Mouse (Mus musculus): ENCODE results near the gene Cped1. TPM values are rescaled to one million over a fixed set of nuclear protein-coding genes. Genes with fewer than 3 reads are reported as not detected.
"Not testable (repeated sequence)": the region's sequence is repeated elsewhere in the genome, so short reads cannot be mapped to it uniquely, and the experiment has no call there.

The Cped1 gene
- polyA plus RNA-seq, 1 experiment from 2014 or later = 4.9 TPM

- peak; percentile 84 for ATAC-seq (ENCODE audit: low FRiP score, low TSS enrichment)
- H3K4me3 ChIP-seq (replicated peaks; ENCODE audit: low read depth, low read length) = no peak overlapping the region
- no peaks in the 10 kb centered on the region for H3K36me3 ChIP-seq (ENCODE audit: control insufficient read depth, insufficient read depth, low read length)
- peak overlapping the region; percentile 21; the same call in 1 of the 2 replicates for H3K4me2 ChIP-seq (ENCODE audit: low read length)
- H3K27me3 ChIP-seq (ENCODE audit: control insufficient read depth, insufficient read depth, low read length) = no peaks in the 10 kb centered on the region
- H3K4me1 ChIP-seq (ENCODE audit: control insufficient read depth, insufficient read depth, low read length) = no peaks in the 10 kb centered on the region
- H3K27ac ChIP-seq (replicated peaks; ENCODE audit: low read depth, low read length) = no peak overlapping the region
- H3K9ac ChIP-seq (replicated peaks; ENCODE audit: low read length) = no peak overlapping the region; the same call in 1 of the 2 replicates
- no peaks in the 10 kb centered on the region for H3K9me3 ChIP-seq (ENCODE audit: control insufficient read depth, low read length)
- WGBS = 37% methylated on average over 12 of the region's 12 CpGs
- DNase-seq = peak; percentile 91
These were observed 136.4 kb downstream of the Cped1 start for GRCm38 (mm10) chr6:22122080-22122479.

- no peak overlapping the region for H3K4me2 ChIP-seq (ENCODE audit: low read length)
- ATAC-seq (ENCODE audit: low FRiP score, low TSS enrichment) (no peak), DNase-seq (no peak)
- WGBS = 94% methylated on average over 1 of the region's 1 CpGs
- no peak overlapping the region for H3K27ac ChIP-seq (replicated peaks; ENCODE audit: low read depth, low read length)
- no peaks in the 10 kb centered on the region for H3K27me3 ChIP-seq (ENCODE audit: control insufficient read depth, insufficient read depth, low read length)
- H3K9me3 ChIP-seq (ENCODE audit: control insufficient read depth, low read length) = no peaks in the 10 kb centered on the region
- H3K9ac ChIP-seq (replicated peaks; ENCODE audit: low read length) = no peak overlapping the region
- H3K4me3 ChIP-seq (replicated peaks; ENCODE audit: low read depth, low read length) = no peak overlapping the region
- no peaks in the 10 kb centered on the region for H3K4me1 ChIP-seq (ENCODE audit: control insufficient read depth, insufficient read depth, low read length)
- H3K36me3 ChIP-seq (ENCODE audit: control insufficient read depth, insufficient read depth, low read length) = no peaks in the 10 kb centered on the region
These were observed 137.0 kb downstream of the Cped1 start for GRCm38 (mm10) chr6:22122693-22123092.

- DNase-seq (no peak), ATAC-seq (ENCODE audit: low FRiP score, low TSS enrichment) (no peak)
- 47% methylated on average over 3 of the region's 3 CpGs for WGBS
- no peak overlapping the region for H3K9ac ChIP-seq (replicated peaks; ENCODE audit: low read length)
- no peak overlapping the region for H3K4me3 ChIP-seq (replicated peaks; ENCODE audit: low read depth, low read length)
- no peak overlapping the region for H3K27ac ChIP-seq (replicated peaks; ENCODE audit: low read depth, low read length)
- H3K36me3 ChIP-seq (ENCODE audit: control insufficient read depth, insufficient read depth, low read length) = no peaks in the 10 kb centered on the region
- no peaks in the 10 kb centered on the region for H3K27me3 ChIP-seq (ENCODE audit: control insufficient read depth, insufficient read depth, low read length)
- no peaks in the 10 kb centered on the region for H3K4me1 ChIP-seq (ENCODE audit: control insufficient read depth, insufficient read depth, low read length)
- no peak overlapping the region for H3K4me2 ChIP-seq (ENCODE audit: low read length)
- no peaks in the 10 kb centered on the region for H3K9me3 ChIP-seq (ENCODE audit: control insufficient read depth, low read length)
These were observed 137.6 kb downstream of the Cped1 start for GRCm38 (mm10) chr6:22123332-22123731.

- WGBS = 89% methylated on average over 24 of the region's 31 CpGs
- not testable (repeated sequence) for H3K4me2 ChIP-seq (ENCODE audit: low read length); DNase-seq; H3K27ac ChIP-seq (replicated peaks; ENCODE audit: low read depth, low read length); H3K36me3 ChIP-seq (ENCODE audit: control insufficient read depth, insufficient read depth, low read length); H3K4me1 ChIP-seq (ENCODE audit: control insufficient read depth, insufficient read depth, low read length); H3K4me3 ChIP-seq (replicated peaks; ENCODE audit: low read depth, low read length); H3K9ac ChIP-seq (replicated peaks; ENCODE audit: low read length); ATAC-seq (ENCODE audit: low FRiP score, low TSS enrichment); H3K9me3 ChIP-seq (ENCODE audit: control insufficient read depth, low read length); H3K27me3 ChIP-seq (ENCODE audit: control insufficient read depth, insufficient read depth, low read length)
These were observed 139.0 kb downstream of the Cped1 start for GRCm38 (mm10) chr6:22124575-22125330.

- ATAC-seq (ENCODE audit: low FRiP score, low TSS enrichment) (no peak), DNase-seq (no peak)
- Histone ChIP-seq H3K4me3 (replicated peaks; ENCODE audit: low read depth, low read length) (no peak overlapping the region), H3K27ac (replicated peaks; ENCODE audit: low read depth, low read length) (no peak overlapping the region), H3K4me1 (ENCODE audit: control insufficient read depth, insufficient read depth, low read length) (no peaks in the 10 kb centered on the region), H3K27me3 (ENCODE audit: control insufficient read depth, insufficient read depth, low read length) (no peaks in the 10 kb centered on the region), H3K9me3 (ENCODE audit: control insufficient read depth, low read length) (no peaks in the 10 kb centered on the region), H3K9ac (replicated peaks; ENCODE audit: low read length) (no peak overlapping the region), H3K36me3 (ENCODE audit: control insufficient read depth, insufficient read depth, low read length) (no peaks in the 10 kb centered on the region), H3K4me2 (ENCODE audit: low read length) (no peak overlapping the region)
- WGBS = 89% methylated on average over 10 of the region's 10 CpGs
These were observed 149.4 kb downstream of the Cped1 start for GRCm38 (mm10) chr6:22135038-22135631.

- Histone ChIP-seq H3K9me3 (ENCODE audit: control insufficient read depth, low read length) (no peaks in the 10 kb centered on the region), H3K9ac (replicated peaks; ENCODE audit: low read length) (no peak overlapping the region), H3K4me3 (replicated peaks; ENCODE audit: low read depth, low read length) (no peak overlapping the region), H3K27ac (replicated peaks; ENCODE audit: low read depth, low read length) (no peak overlapping the region), H3K4me2 (ENCODE audit: low read length) (no peak overlapping the region), H3K4me1 (ENCODE audit: control insufficient read depth, insufficient read depth, low read length) (no peaks in the 10 kb centered on the region), H3K27me3 (ENCODE audit: control insufficient read depth, insufficient read depth, low read length) (no peaks in the 10 kb centered on the region), H3K36me3 (ENCODE audit: control insufficient read depth, insufficient read depth, low read length) (no peaks in the 10 kb centered on the region)
- no peak for ATAC-seq (ENCODE audit: low FRiP score, low TSS enrichment)
- 35% methylated on average over 10 of the region's 10 CpGs for whole genome bisulfite sequencing
- DNase-seq = no peak
These were observed 151.1 kb downstream of the Cped1 start for GRCm38 (mm10) chr6:22136805-22137204.

- 77% methylated on average over 8 of the region's 8 CpGs for WGBS
- Histone ChIP-seq H3K4me3 (replicated peaks; ENCODE audit: low read depth, low read length) (no peak overlapping the region), H3K9me3 (ENCODE audit: control insufficient read depth, low read length) (no peaks in the 10 kb centered on the region), H3K27ac (replicated peaks; ENCODE audit: low read depth, low read length) (no peak overlapping the region), H3K36me3 (ENCODE audit: control insufficient read depth, insufficient read depth, low read length) (no peaks in the 10 kb centered on the region), H3K4me1 (ENCODE audit: control insufficient read depth, insufficient read depth, low read length) (no peaks in the 10 kb centered on the region), H3K4me2 (ENCODE audit: low read length) (no peak overlapping the region), H3K27me3 (ENCODE audit: control insufficient read depth, insufficient read depth, low read length) (no peaks in the 10 kb centered on the region), H3K9ac (replicated peaks; ENCODE audit: low read length) (no peak overlapping the region)
- DNase-seq (no peak), ATAC-seq (ENCODE audit: low FRiP score, low TSS enrichment) (no peak)
These were observed 155.1 kb downstream of the Cped1 start for GRCm38 (mm10) chr6:22140786-22141185.

- Histone ChIP-seq H3K36me3 (ENCODE audit: control insufficient read depth, insufficient read depth, low read length) (no peaks in the 10 kb centered on the region), H3K9me3 (ENCODE audit: control insufficient read depth, low read length) (no peaks in the 10 kb centered on the region), H3K4me3 (replicated peaks; ENCODE audit: low read depth, low read length) (no peak overlapping the region), H3K27ac (replicated peaks; ENCODE audit: low read depth, low read length) (no peak overlapping the region), H3K9ac (replicated peaks; ENCODE audit: low read length) (no peak overlapping the region), H3K4me1 (ENCODE audit: control insufficient read depth, insufficient read depth, low read length) (no peaks in the 10 kb centered on the region), H3K4me2 (ENCODE audit: low read length) (no peak overlapping the region), H3K27me3 (ENCODE audit: control insufficient read depth, insufficient read depth, low read length) (no peaks in the 10 kb centered on the region)
- WGBS = 92% methylated on average over 4 of the region's 4 CpGs
- ATAC-seq (ENCODE audit: low FRiP score, low TSS enrichment) = no peak
- no peak for DNase-seq
These were observed 161.5 kb downstream of the Cped1 start for GRCm38 (mm10) chr6:22147236-22147635.

GRCm38 (mm10) chr6:22148511-22148910, 162.8 kb downstream of the Cped1 start:
- H3K9me3 ChIP-seq (ENCODE audit: control insufficient read depth, low read length) = no peaks in the 10 kb centered on the region
- no peaks in the 10 kb centered on the region for H3K27me3 ChIP-seq (ENCODE audit: control insufficient read depth, insufficient read depth, low read length)
- ATAC-seq (ENCODE audit: low FRiP score, low TSS enrichment) (no peak), DNase-seq (no peak)
- no peak overlapping the region for H3K4me3 ChIP-seq (replicated peaks; ENCODE audit: low read depth, low read length)
- no peaks in the 10 kb centered on the region for H3K36me3 ChIP-seq (ENCODE audit: control insufficient read depth, insufficient read depth, low read length)
- 74% methylated on average over 2 of the region's 2 CpGs for WGBS
- no peak overlapping the region for H3K4me2 ChIP-seq (ENCODE audit: low read length)
- H3K27ac ChIP-seq (replicated peaks; ENCODE audit: low read depth, low read length) = no peak overlapping the region
- H3K9ac ChIP-seq (replicated peaks; ENCODE audit: low read length) = no peak overlapping the region
- no peaks in the 10 kb centered on the region for H3K4me1 ChIP-seq (ENCODE audit: control insufficient read depth, insufficient read depth, low read length)
